Mouse (Mus musculus): ENCODE data around the gene Ctsg.

DNA sequence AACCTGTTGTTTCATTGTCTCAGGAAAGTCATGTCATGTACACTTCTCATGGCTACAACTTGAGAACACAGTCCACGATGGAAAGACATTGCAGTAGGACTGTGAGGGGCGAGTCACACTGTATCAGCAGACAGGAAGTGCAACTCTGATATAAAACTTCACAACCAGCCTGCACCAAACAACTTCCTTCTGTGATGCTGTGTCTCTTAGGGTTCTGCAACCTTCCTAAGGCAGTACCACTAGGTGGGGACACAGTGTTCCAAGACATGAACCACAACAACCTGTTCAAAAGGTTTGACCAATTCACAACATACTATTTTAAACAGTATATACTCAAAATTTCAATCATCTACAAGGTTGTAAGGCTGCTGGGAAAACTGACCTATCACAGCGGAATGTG, 47.0 kb downstream of the Ctsg start:
- TF ChIP-seq CTCF (IDR thresholded peaks at IDR 0.05; ENCODE audit: control insufficient read depth, insufficient read depth, insufficient read length) (no peak), MYOG (IDR thresholded peaks at IDR 0.05; ENCODE audit: control insufficient read depth, extremely low read depth, insufficient read length) (no peak), MAX (IDR thresholded peaks at IDR 0.05) (no peak), MYOD1 (IDR thresholded peaks at IDR 0.05; ENCODE audit: control insufficient read depth, insufficient read length, low read depth) (no peak), CEBPB (IDR thresholded peaks at IDR 0.05; ENCODE audit: low read depth) (no peak), USF1 (IDR thresholded peaks at IDR 0.05; ENCODE audit: low read depth) (no peak)
